Mouse (Mus musculus) cerebellum, postnatal 25 days (tissue): ENCODE data around the gene Ralb.

Source experiments
- DNase-seq, 2 experiments: peaks; one replicate each; pipeline ENCODE4 v3.0.0; 2021; ENCODE audit warnings: mixed read lengths in 2 of 2

Ralb gene

GRCm38 (mm10) chr1:119446753-119447283 lies 57.8 kb downstream of the Ralb start:
- DNase-seq = no peak

GRCm38 (mm10) chr1:119443591-119444350 lies 60.8 kb downstream of the Ralb start:
- DNase-seq = no peak

- no peak for DNase-seq
Observed at GRCm38 (mm10) chr1:119442901-119443300, 61.7 kb downstream of the Ralb start.

DNA sequence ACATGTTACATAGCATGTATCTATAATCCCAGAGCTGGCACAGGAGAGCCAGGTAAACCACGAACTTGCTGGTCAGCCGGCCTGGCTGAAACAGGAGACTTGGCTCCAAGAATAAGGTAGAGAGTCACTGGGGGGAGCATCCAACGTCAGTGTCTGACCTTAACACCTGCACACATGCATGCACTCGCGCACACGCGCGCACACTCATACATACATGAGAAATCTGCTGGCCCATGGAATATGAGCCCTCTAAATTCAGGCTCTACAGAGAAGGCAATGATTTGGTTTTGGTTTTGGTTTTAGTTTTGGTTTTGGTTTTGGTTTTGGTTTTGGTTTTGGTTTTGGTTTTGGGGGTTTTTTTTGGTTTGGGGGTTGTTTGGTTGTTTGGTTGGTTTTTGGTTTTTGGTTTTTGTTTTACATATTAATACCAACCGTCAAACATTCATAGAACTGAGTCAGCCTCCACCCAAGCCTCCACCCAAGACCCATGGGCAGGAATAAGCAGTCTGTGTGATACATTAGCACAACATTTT lies 66.4 kb downstream of the Ralb start:
- no peak for DNase-seq

DNA sequence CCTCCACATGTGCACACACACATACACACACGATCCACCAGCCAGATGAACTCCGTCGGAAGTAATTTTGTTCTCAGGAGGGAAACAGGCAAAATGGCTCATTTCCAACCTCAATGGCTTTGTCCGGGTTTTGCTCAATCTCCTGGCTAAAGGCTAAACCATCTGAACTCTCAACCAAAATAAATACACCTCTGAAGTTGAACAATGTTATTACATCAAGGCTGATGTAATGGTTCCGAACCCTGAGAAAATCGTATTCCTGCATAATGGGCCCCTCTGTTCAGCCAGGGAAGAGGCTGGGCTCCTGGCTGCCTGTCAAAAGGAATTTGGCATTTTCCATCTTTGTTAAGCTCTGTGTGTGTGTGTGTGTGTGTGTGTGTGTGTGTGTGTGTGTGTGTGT lies 67.2 kb downstream of the Ralb start:
- no peak for DNase-seq

GRCm38 (mm10) chr1:119424141-119424860 lies 80.3 kb downstream of the Ralb start:
- DNase-seq = no peak

- DNase-seq = peak; percentile 26 to 59
Observed at GRCm38 (mm10) chr1:119423510-119423909, 81.1 kb downstream of the Ralb start.

DNA sequence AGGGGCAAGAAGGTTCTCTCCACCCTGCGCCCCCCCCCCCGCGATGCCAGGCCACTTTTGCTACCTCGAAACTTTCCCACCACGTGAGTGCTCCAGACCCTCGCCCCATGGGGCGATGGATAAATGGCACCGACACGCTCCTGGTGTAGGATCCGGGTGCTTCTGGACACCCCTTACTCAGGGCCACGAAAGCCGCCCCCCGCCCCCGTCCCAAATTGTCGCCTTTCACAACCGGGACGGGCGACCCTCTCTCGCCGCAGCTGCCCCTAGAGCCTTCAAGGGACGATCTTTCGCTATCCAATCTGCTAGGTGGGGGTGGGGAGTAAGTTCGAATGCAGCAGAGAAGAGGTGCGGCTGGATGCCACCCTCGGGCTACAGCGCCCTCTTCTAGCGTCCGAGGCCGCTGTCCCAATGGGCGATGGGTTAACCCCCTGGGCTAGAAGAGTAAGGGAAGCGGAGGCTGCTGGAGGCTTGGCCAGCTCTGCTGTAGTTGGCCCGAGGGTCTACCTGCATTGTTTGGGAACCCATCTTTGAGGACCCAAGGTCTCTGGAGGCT lies 82.1 kb downstream of the Ralb start:
- DNase-seq = peak in 1 of 2 experiments; percentile 28

DNA sequence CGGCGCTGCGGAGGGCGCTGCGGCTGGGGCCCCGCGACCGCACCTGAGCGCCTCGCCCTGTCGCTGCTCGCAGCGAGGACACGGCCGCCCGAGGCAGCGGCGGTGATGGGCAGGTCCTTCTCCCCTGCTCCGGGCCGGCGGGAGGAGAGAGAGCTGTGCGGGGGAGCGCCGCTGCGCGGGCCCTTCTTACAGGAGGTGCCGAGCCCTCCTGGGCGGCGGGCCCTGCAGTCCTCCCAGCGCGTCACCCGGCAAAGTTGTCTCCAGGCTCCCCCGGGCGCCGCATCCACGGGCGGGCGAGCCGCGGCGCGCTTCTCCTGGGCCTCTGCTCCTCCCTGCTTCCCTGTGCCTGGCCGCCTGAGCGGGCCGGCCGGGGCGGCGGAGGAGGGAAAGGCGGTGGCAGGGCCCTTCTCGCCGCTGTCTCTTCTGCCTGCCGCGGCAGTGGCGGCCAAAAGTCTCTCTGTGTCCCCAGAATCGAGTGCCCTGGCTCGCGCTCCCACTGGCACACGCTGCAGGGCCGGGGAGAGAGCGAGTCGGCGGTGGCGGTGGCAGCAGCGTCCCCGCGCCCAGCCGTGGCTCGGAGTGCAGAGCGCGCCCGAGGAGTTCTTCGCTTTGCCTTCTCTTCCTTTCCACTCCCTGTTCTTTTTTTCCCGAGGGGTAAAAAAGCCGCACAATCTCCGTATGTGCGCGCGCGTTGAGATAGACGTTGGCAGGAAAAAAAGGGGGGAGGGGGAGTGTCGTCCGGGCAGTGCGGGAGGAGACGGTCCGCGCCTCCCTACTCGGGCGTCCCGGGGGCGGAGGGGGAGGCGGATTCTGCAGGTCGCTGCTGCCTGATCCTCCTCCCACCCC lies 82.8 kb downstream of the Ralb start, which contains the start of gene Inhbb:
Gene Inhbb, minus strand, starts transcription at position 673 of the 846 bp plus-strand sequence.
- peak; percentile 54 to 57 for DNase-seq

DNA sequence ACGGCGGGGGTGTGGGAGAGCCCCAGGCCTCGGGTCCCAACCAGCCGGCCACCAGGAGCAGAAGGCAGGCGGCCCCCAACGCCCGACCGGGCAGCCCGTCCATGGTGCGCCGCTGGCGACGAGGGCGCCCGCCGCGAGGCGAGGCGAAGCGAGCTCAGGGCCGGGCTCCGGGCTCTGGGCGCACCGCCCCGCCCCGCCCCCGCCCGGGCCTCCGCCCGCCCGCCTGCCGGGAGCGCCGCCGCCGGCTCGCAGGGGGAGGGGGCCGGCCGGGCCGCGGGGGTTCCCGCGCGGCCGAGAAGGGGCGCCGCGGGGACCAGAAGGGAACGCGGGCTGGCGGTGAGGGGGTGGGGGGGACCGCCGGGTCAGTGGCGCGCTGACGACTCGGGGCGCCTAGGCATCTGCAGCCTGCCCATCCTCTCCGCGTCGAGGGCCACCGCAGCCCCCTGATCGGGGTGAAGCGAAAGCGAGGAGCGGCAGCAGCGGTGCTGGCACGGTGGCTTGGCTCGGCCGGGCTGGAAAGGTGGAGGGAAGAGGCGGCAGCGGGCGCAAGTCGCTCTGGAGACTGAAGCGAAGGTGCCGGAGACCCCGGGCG lies 83.5 kb downstream of the Ralb start:
- peak; percentile 24 to 43 for DNase-seq
